Mouse (Mus musculus) c-Kit-positive CD71-positive TER-119-positive erythroid progenitor cells, embryonic 14.5 days (primary cell): ENCODE data around the gene Stt3a.

ENCODE experiments used
- DNase-seq: peaks from one replicate; pipeline ENCODE4 v3.0.0-alpha.2; 2013; ENCODE audit warnings: low spot score

Gene Stt3a

GRCm38 (mm10) chr9:36767203-36768143 lies at the start of gene Stt3a:
TSS of gene Stt3a (minus strand) at chr9:36767679.
- DNase-seq: peak; percentile 100

GRCm38 (mm10) chr9:36814486-36814885 lies 47.0 kb upstream of the Stt3a start:
- no peak for DNase-seq

- no peak for DNase-seq
These were observed 40.8 kb upstream of the Stt3a start for GRCm38 (mm10) chr9:36808126-36808785.

- no peak for DNase-seq
These were observed 37.9 kb upstream of the Stt3a start for GRCm38 (mm10) chr9:36805256-36805975.

GRCm38 (mm10) chr9:36803926-36804325 lies 36.4 kb upstream of the Stt3a start:
- DNase-seq: no peak

- no peak for DNase-seq
These were observed 35.9 kb upstream of the Stt3a start for GRCm38 (mm10) chr9:36803386-36803785.

GRCm38 (mm10) chr9:36802951-36803350 lies 35.5 kb upstream of the Stt3a start:
- DNase-seq: no peak

GRCm38 (mm10) chr9:36801961-36802360 lies 34.5 kb upstream of the Stt3a start:
- DNase-seq: no peak

GRCm38 (mm10) chr9:36796781-36797555 lies 29.5 kb upstream of the Stt3a start, which contains the start of gene Ei24:
TSS of gene Ei24 (minus strand) at chr9:36797393.
- peak; percentile 75 for DNase-seq

GRCm38 (mm10) chr9:36796224-36796623 lies 28.7 kb upstream of the Stt3a start:
- DNase-seq: peak; percentile 25

GRCm38 (mm10) chr9:36795556-36795955 lies 28.1 kb upstream of the Stt3a start:
- no peak for DNase-seq

GRCm38 (mm10) chr9:36794487-36794886 lies 27.0 kb upstream of the Stt3a start:
- no peak for DNase-seq

- DNase-seq: no peak
These were observed 24.7 kb upstream of the Stt3a start for GRCm38 (mm10) chr9:36792191-36792590.

- no peak for DNase-seq
These were observed 16.4 kb upstream of the Stt3a start for GRCm38 (mm10) chr9:36783921-36784320.

GRCm38 (mm10) chr9:36769048-36769413 lies 1.6 kb upstream of the Stt3a start:
- DNase-seq: peak; percentile 4

GRCm38 (mm10) chr9:36768156-36769047 lies 923 bp upstream of the Stt3a start:
- peak; percentile 45 for DNase-seq

GRCm38 (mm10) chr9:36764378-36764777 lies 3.1 kb downstream of the Stt3a start:
- no peak for DNase-seq

- DNase-seq: peak; percentile 36
These were observed 40.3 kb downstream of the Stt3a start, which contains the start of gene Chek1 for GRCm38 (mm10) chr9:36727034-36727755. TSS of gene Chek1 (minus strand) at chr9:36727065.

- DNase-seq: peak; percentile 89
These were observed 41.1 kb downstream of the Stt3a start for GRCm38 (mm10) chr9:36726131-36727033.
